Mouse (Mus musculus) brain, embryonic 14.5 days (tissue): ENCODE results near the gene Gm48552.

Experiments used
- CTCF ChIP-seq: fragments of 200-500 bp; IDR thresholded peaks from 2 replicates; pipeline ENCODE4 v1.5.1; 2012; ENCODE audit warnings: inconsistent platforms, mild to moderate bottlenecking, moderate library complexity, borderline replicate concordance; ENCODE audit not compliant: insufficient read depth, insufficient read length; ENCODE audit errors: extremely low read depth
- POLR2A ChIP-seq: fragments of 200-500 bp; IDR thresholded peaks from 2 replicates; pipeline ENCODE4 v1.6.1; 2012; ENCODE audit warnings: mild to moderate bottlenecking, inconsistent platforms, borderline replicate concordance; ENCODE audit not compliant: poor library complexity, insufficient read depth, insufficient read length, severe bottlenecking; ENCODE audit errors: extremely low read depth

GRCm38 (mm10) chr10:81389373-81389772 is 568 bp downstream of the Gm48552 start:
- no peak for TF ChIP-seq CTCF
- no peak for TF ChIP-seq POLR2A
